In the genomic region with DNA sequence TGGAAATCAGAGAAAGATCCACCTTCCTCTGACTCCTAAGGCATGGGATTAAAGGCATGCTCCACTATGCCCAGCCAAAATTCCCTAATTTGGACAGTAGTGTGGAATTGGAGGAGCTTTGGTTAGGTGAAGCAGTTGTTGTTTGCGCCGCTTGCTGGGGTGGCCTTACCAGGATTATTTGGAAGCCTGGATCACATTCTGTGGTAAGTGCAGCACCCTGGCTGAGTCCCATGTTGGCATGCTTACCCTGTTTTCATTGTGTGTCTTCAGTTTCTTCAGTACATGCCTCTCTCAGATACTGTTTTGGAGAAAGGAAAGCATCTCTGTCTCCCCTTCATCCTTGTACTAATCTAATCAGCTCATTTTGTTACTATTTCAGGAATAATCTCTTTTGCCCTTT, we compare ENCODE assay signal across 18 mouse cellular contexts. TPM values are rescaled to one million over a fixed set of nuclear protein-coding genes. Genes with fewer than 3 reads are reported as not detected.
A peak's percentile ranks its signal among the peaks of the same experiment; 100 is the strongest.
DNase-seq lines count a peak whose midpoint lies in the region; ATAC-seq lines count a peak whose summit lies in the region.
"Had no signal": no experiment of that assay in that cellular context is flagged by ENCODE, and none has a peak within 500 bp of the region (broad histone marks: within the 10 kb centered on the region; RNA-seq: fewer than 3 reads in every experiment).

No protein-coding gene starts in this region.

- no peak for DNase-seq in heart, adult 9 months (ENCODE audit: low spot score in 2 of 2)
- no peak for DNase-seq in right cerebral cortex, postnatal 14 days
- no peak for DNase-seq in neural tube, embryonic 10.5 days (ENCODE audit: extremely low spot score, low spot score)
- DNase-seq: cerebellum, postnatal 25 days; kidney, adult 9 months; kidney, postnatal 36 days; layer of hippocampus, adult 9-11 months; right cerebral cortex, adult 18-20 months; spleen, adult 18-20 months had no signal

- peaks cover 3% of the 10 kb centered on the region; the same call in 1 of the 2 replicates for H3K36me3 ChIP-seq in forebrain, embryonic 13.5 days (ENCODE audit: poor library complexity, severe bottlenecking)
- H3K36me3 ChIP-seq in forebrain, embryonic 12.5 days (replicated peaks): 0 out of 2 replicates have a peak, but pooled peaks cover 3% of the 10 kb centered on the region
- H3K36me3 ChIP-seq in heart, embryonic 15.5 days: no peaks in the 10 kb centered on the region
- H3K36me3 ChIP-seq in midbrain, embryonic 13.5 days: no peaks in the 10 kb centered on the region
- H3K36me3 ChIP-seq in midbrain, embryonic 16.5 days (ENCODE audit: control insufficient read depth, insufficient read depth, low read length): no peaks in the 10 kb centered on the region; the same call in 1 of the 2 replicates

- H3K4me1 ChIP-seq in forebrain, embryonic 13.5 days: peaks cover 28% of the 10 kb centered on the region
- peaks cover 27% of the 10 kb centered on the region for H3K4me1 ChIP-seq in forebrain, embryonic 12.5 days
- H3K4me1 ChIP-seq in heart, embryonic 15.5 days (replicated peaks): peaks cover 28% of the 10 kb centered on the region
- H3K4me1 ChIP-seq in midbrain, embryonic 13.5 days (replicated peaks): peaks cover 38% of the 10 kb centered on the region
- H3K4me1 ChIP-seq in midbrain, embryonic 16.5 days (ENCODE audit: control insufficient read depth, insufficient read depth, low read length): peaks cover 36% of the 10 kb centered on the region

- no peaks in the 10 kb centered on the region for H3K9me3 ChIP-seq in forebrain, embryonic 13.5 days (replicated peaks)
- H3K9me3 ChIP-seq in forebrain, embryonic 12.5 days: no peaks in the 10 kb centered on the region
- H3K9me3 ChIP-seq in heart, embryonic 15.5 days (replicated peaks): no peaks in the 10 kb centered on the region
- H3K9me3 ChIP-seq in midbrain, embryonic 13.5 days: no peaks in the 10 kb centered on the region
- H3K9me3 ChIP-seq in midbrain, embryonic 16.5 days (replicated peaks; ENCODE audit: control insufficient read depth, low read length, poor library complexity, severe bottlenecking): no peaks in the 10 kb centered on the region
- H3K9me3 ChIP-seq: G1E; lung, embryonic 15.5 days; midbrain, embryonic 12.5 days had no signal

- H3K27me3 ChIP-seq in forebrain, embryonic 13.5 days: no peaks in the 10 kb centered on the region
- no peaks in the 10 kb centered on the region for H3K27me3 ChIP-seq in forebrain, embryonic 12.5 days
- H3K27me3 ChIP-seq in heart, embryonic 15.5 days: no peaks in the 10 kb centered on the region
- H3K27me3 ChIP-seq in midbrain, embryonic 13.5 days: no peaks in the 10 kb centered on the region
- no peaks in the 10 kb centered on the region for H3K27me3 ChIP-seq in midbrain, embryonic 16.5 days (ENCODE audit: control insufficient read depth, insufficient read depth, low read depth, low read length)
- H3K27me3 ChIP-seq: lung, embryonic 15.5 days; midbrain, embryonic 12.5 days had no signal

- H3K4me3 ChIP-seq in forebrain, embryonic 13.5 days: no peak overlapping the region
- no peak overlapping the region for H3K4me3 ChIP-seq in forebrain, embryonic 12.5 days (replicated peaks)
- no peak overlapping the region for H3K4me3 ChIP-seq in heart, embryonic 15.5 days
- H3K4me3 ChIP-seq in midbrain, embryonic 13.5 days (replicated peaks): no peak overlapping the region
- no peak overlapping the region for H3K4me3 ChIP-seq in midbrain, embryonic 16.5 days (ENCODE audit: low read depth, low read length)
- H3K4me3 ChIP-seq: lung, embryonic 15.5 days; midbrain, embryonic 12.5 days had no signal

- no peak overlapping the region for H3K4me2 ChIP-seq in forebrain, embryonic 13.5 days
- no peak overlapping the region for H3K4me2 ChIP-seq in forebrain, embryonic 12.5 days
- 0 out of 2 replicates have a peak overlapping the region, but pooled peaks have one; percentile 18 for H3K4me2 ChIP-seq in heart, embryonic 15.5 days
- H3K4me2 ChIP-seq in midbrain, embryonic 13.5 days (replicated peaks): no peak overlapping the region
- no peak overlapping the region for H3K4me2 ChIP-seq in midbrain, embryonic 16.5 days (ENCODE audit: low read length)
- H3K4me2 ChIP-seq: lung, embryonic 15.5 days; midbrain, embryonic 12.5 days had no signal

- 91% methylated on average over 2 of the region's 2 CpGs for WGBS in forebrain, embryonic 13.5 days
- WGBS in forebrain, embryonic 12.5 days: 89% methylated on average over 2 of the region's 2 CpGs
- 74% methylated on average over 2 of the region's 2 CpGs for WGBS in heart, embryonic 15.5 days
- 86% methylated on average over 2 of the region's 2 CpGs for WGBS in midbrain, embryonic 13.5 days
- 93% methylated on average over 2 of the region's 2 CpGs for WGBS in midbrain, embryonic 16.5 days

- ATAC-seq in forebrain, embryonic 13.5 days: no peak
- ATAC-seq in forebrain, embryonic 12.5 days (ENCODE audit: low FRiP score): no peak
- ATAC-seq in heart, embryonic 15.5 days (replicated peaks; ENCODE audit: insufficient number of reproducible peaks, insufficient read depth, low FRiP score, low read depth): no peak
- no peak for ATAC-seq in midbrain, embryonic 13.5 days
- ATAC-seq in midbrain, embryonic 16.5 days: no peak
- ATAC-seq: CD4-positive, CD25-positive, alpha-beta regulatory T cell, adult 4 months had no signal

- peak overlapping the region; percentile 12; the same call in 1 of the 2 replicates for H3K9ac ChIP-seq in forebrain, embryonic 13.5 days
- no peak overlapping the region for H3K9ac ChIP-seq in forebrain, embryonic 12.5 days
- H3K9ac ChIP-seq in heart, embryonic 15.5 days: peak overlapping the region; percentile 40; the same call in 1 of the 2 replicates
- H3K9ac ChIP-seq in midbrain, embryonic 13.5 days (replicated peaks): 0 out of 2 replicates have a peak overlapping the region, but pooled peaks have one; percentile 39
- H3K9ac ChIP-seq in midbrain, embryonic 16.5 days (ENCODE audit: low read depth, low read length): no peak overlapping the region
- H3K9ac ChIP-seq: lung, embryonic 15.5 days; midbrain, embryonic 12.5 days had no signal

- H3K27ac ChIP-seq in forebrain, embryonic 13.5 days: no peak overlapping the region
- H3K27ac ChIP-seq in forebrain, embryonic 12.5 days: no peak overlapping the region
- H3K27ac ChIP-seq in heart, embryonic 15.5 days: peak overlapping the region; percentile 45; the same call in 1 of the 2 replicates
- H3K27ac ChIP-seq in midbrain, embryonic 13.5 days: no peak overlapping the region
- H3K27ac ChIP-seq in midbrain, embryonic 16.5 days (ENCODE audit: low read length): no peak overlapping the region
- H3K27ac ChIP-seq: lung, embryonic 15.5 days; midbrain, embryonic 12.5 days had no signal

RNA-seq across cellular contexts. Expression of a gene that starts 4.6 kb away (rescaled TPM):
- polyA plus RNA-seq in forebrain, embryonic 13.5 days (2015; fragmentation: Nextera tagmentation; extraction: Ambion mirVana): 82.4 and 87.3 TPM in 2 replicates
- 103 TPM in 2 replicates for polyA plus RNA-seq in forebrain, embryonic 12.5 days (2016; fragmentation: Nextera tagmentation; extraction: Ambion mirVana)
- 99.6 and 102 TPM in 2 replicates for polyA plus RNA-seq in heart, embryonic 15.5 days (2015; fragmentation: Nextera tagmentation; extraction: Ambion mirVana)
- 77.9 and 83.5 TPM in 2 replicates for polyA plus RNA-seq in midbrain, embryonic 13.5 days (2015; fragmentation: Nextera tagmentation; extraction: Ambion mirVana)
- 91.1 and 94.5 TPM in 2 replicates for polyA plus RNA-seq in midbrain, embryonic 16.5 days (2015; fragmentation: Nextera tagmentation; extraction: Ambion mirVana)

RNA-seq across cellular contexts. Expression of a gene that starts 26.9 kb away (rescaled TPM):
- 33.7 and 38.6 TPM in 2 replicates for polyA plus RNA-seq in forebrain, embryonic 13.5 days (2015; fragmentation: Nextera tagmentation; extraction: Ambion mirVana)
- 29.6 and 33.0 TPM in 2 replicates for polyA plus RNA-seq in forebrain, embryonic 12.5 days (2016; fragmentation: Nextera tagmentation; extraction: Ambion mirVana)
- 22.0 and 25.9 TPM in 2 replicates for polyA plus RNA-seq in heart, embryonic 15.5 days (2015; fragmentation: Nextera tagmentation; extraction: Ambion mirVana)
- 43.9 and 44.6 TPM in 2 replicates for polyA plus RNA-seq in midbrain, embryonic 13.5 days (2015; fragmentation: Nextera tagmentation; extraction: Ambion mirVana)
- polyA plus RNA-seq in midbrain, embryonic 16.5 days (2015; fragmentation: Nextera tagmentation; extraction: Ambion mirVana): 52.7 and 54.8 TPM in 2 replicates

RNA-seq across cellular contexts. Expression of a gene that starts 27.0 kb away (rescaled TPM):
- polyA plus RNA-seq in forebrain, embryonic 13.5 days (2015; fragmentation: Nextera tagmentation; extraction: Ambion mirVana): 56.2 and 61.6 TPM in 2 replicates
- 51.3 and 55.0 TPM in 2 replicates for polyA plus RNA-seq in forebrain, embryonic 12.5 days (2016; fragmentation: Nextera tagmentation; extraction: Ambion mirVana)
- 57.5 and 58.7 TPM in 2 replicates for polyA plus RNA-seq in heart, embryonic 15.5 days (2015; fragmentation: Nextera tagmentation; extraction: Ambion mirVana)
- polyA plus RNA-seq in midbrain, embryonic 13.5 days (2015; fragmentation: Nextera tagmentation; extraction: Ambion mirVana): 64.0 and 68.4 TPM in 2 replicates
- polyA plus RNA-seq in midbrain, embryonic 16.5 days (2015; fragmentation: Nextera tagmentation; extraction: Ambion mirVana): 60.5 and 61.1 TPM in 2 replicates

Comparison
In these comparisons a context has a peak if more than half of its experiments do, and no peak if none do; other contexts are left out.
1. H3K9ac ChIP-seq: peak in forebrain, embryonic 13.5 days (single experiment), heart, embryonic 15.5 days (single experiment) and midbrain, embryonic 13.5 days (single experiment); none in forebrain, embryonic 12.5 days (single experiment) and midbrain, embryonic 16.5 days (single experiment).